19 mouse cellular contexts compared by ENCODE assay signal in genomic region chr9:29250813-29251212, GRCm38 (mm10).
DNase-seq lines count a peak whose midpoint lies in the region; ATAC-seq and TF ChIP-seq lines count a peak whose summit lies in the region.
"Had no signal": no experiment of that assay in that cellular context is flagged by ENCODE, and none has a peak within 500 bp of the region (broad histone marks: within the 10 kb centered on the region; RNA-seq: fewer than 3 reads in every experiment).

No protein-coding gene starts in this region.

- no peak overlapping the region for H3K27ac ChIP-seq in kidney, adult 2 months (ENCODE audit: insufficient read depth, low read depth, low read length)
- no peak overlapping the region for H3K27ac ChIP-seq in midbrain, postnatal 0 days (ENCODE audit: low read depth, low read length)
- H3K27ac ChIP-seq in midbrain, embryonic 11.5 days (ENCODE audit: low read depth, low read length), result no peak overlapping the region
- no peak overlapping the region for H3K27ac ChIP-seq in midbrain, embryonic 16.5 days (ENCODE audit: low read length)
- H3K27ac ChIP-seq: embryonic facial prominence, embryonic 12.5 days; hindbrain, embryonic 15.5 days; limb, embryonic 13.5 days had no signal

- H3K4me1 ChIP-seq in kidney, adult 2 months (ENCODE audit: control insufficient read depth, insufficient read depth, low read length), result no peaks in the 10 kb centered on the region
- H3K4me1 ChIP-seq in midbrain, postnatal 0 days (ENCODE audit: insufficient read depth, low read length), result no peaks in the 10 kb centered on the region
- H3K4me1 ChIP-seq in midbrain, embryonic 11.5 days (ENCODE audit: control insufficient read depth, insufficient read depth, low read length), result no peaks in the 10 kb centered on the region
- H3K4me1 ChIP-seq in midbrain, embryonic 16.5 days (ENCODE audit: control insufficient read depth, insufficient read depth, low read length), result peaks cover 5% of the 10 kb centered on the region
- H3K4me1 ChIP-seq: embryonic facial prominence, embryonic 12.5 days; limb, embryonic 13.5 days had no signal

- H3K4me3 ChIP-seq in kidney, adult 2 months (ENCODE audit: insufficient read depth, low read depth, low read length), result no peak overlapping the region
- H3K4me3 ChIP-seq in midbrain, postnatal 0 days (ENCODE audit: low read depth, low read length), result no peak overlapping the region
- no peak overlapping the region for H3K4me3 ChIP-seq in midbrain, embryonic 11.5 days (ENCODE audit: low read depth, low read length)
- H3K4me3 ChIP-seq in midbrain, embryonic 16.5 days (ENCODE audit: low read depth, low read length), result no peak overlapping the region
- H3K4me3 ChIP-seq: embryonic facial prominence, embryonic 12.5 days; hindbrain, embryonic 15.5 days; limb, embryonic 13.5 days had no signal

- TF ChIP-seq CTCF in kidney, adult 2 months (conservative IDR thresholded peaks at IDR 0.05; ENCODE audit: insufficient read depth, insufficient read length, low read depth, low read length), result 0 out of 2 replicates have a peak, but pooled peaks have one; percentile 5
- peak; percentile 44 for TF ChIP-seq CTCF in midbrain, postnatal 0 days (IDR thresholded peaks at IDR 0.05)

- no peak overlapping the region for H3K4me2 ChIP-seq in midbrain, postnatal 0 days (ENCODE audit: low read depth, low read length, poor library complexity, severe bottlenecking)
- H3K4me2 ChIP-seq in midbrain, embryonic 11.5 days, result no peak overlapping the region
- no peak overlapping the region for H3K4me2 ChIP-seq in midbrain, embryonic 16.5 days (ENCODE audit: low read length)
- H3K4me2 ChIP-seq: embryonic facial prominence, embryonic 12.5 days; hindbrain, embryonic 15.5 days; limb, embryonic 13.5 days had no signal

- WGBS in kidney, adult 2 months, result 72% methylated on average over 3 of the region's 3 CpGs
- 67% methylated on average over 3 of the region's 3 CpGs for WGBS in midbrain, postnatal 0 days
- 69% methylated on average over 3 of the region's 3 CpGs for WGBS in midbrain, embryonic 11.5 days
- WGBS in midbrain, embryonic 16.5 days, result 72% methylated on average over 3 of the region's 3 CpGs

- peak; percentile 21 for DNase-seq in embryo, embryonic 10 days (ENCODE audit: low spot score)
- no peak for DNase-seq in embryo, embryonic 9.5 days (ENCODE audit: extremely low spot score)
- DNase-seq in kidney, adult 2 months, result no peak
- DNase-seq in kidney, adult 11 months, result no peak
- no peak for DNase-seq in midbrain, postnatal 0 days (ENCODE audit: low spot score)
- no peak for DNase-seq in midbrain, embryonic 11.5 days (ENCODE audit: low spot score, missing footprints)
- DNase-seq in ovary, postnatal 36 days (ENCODE audit: low spot score), result no peak
- DNase-seq: adrenal gland, postnatal 25 days; cerebellum, postnatal 10 days; heart, adult 18-20 months; heart, postnatal 10 days; right cerebral cortex, adult 18-20 months; spleen, adult 18-20 months; thymus, postnatal 25 days had no signal

- no peaks in the 10 kb centered on the region for H3K9me3 ChIP-seq in midbrain, postnatal 0 days (ENCODE audit: low read length)
- H3K9me3 ChIP-seq in midbrain, embryonic 11.5 days (ENCODE audit: control insufficient read depth, low read length), result no peaks in the 10 kb centered on the region
- no peaks in the 10 kb centered on the region for H3K9me3 ChIP-seq in midbrain, embryonic 16.5 days (replicated peaks; ENCODE audit: control insufficient read depth, low read length, poor library complexity, severe bottlenecking)
- H3K9me3 ChIP-seq: embryonic facial prominence, embryonic 12.5 days; hindbrain, embryonic 15.5 days; limb, embryonic 13.5 days had no signal

- ATAC-seq in midbrain, postnatal 0 days (ENCODE audit: low FRiP score), result no peak
- ATAC-seq in midbrain, embryonic 11.5 days (ENCODE audit: low FRiP score), result no peak
- no peak for ATAC-seq in midbrain, embryonic 16.5 days

- no peaks in the 10 kb centered on the region for H3K36me3 ChIP-seq in kidney, adult 2 months (ENCODE audit: control insufficient read depth, insufficient read depth, low read length)
- no peaks in the 10 kb centered on the region for H3K36me3 ChIP-seq in midbrain, postnatal 0 days (ENCODE audit: insufficient read depth, low read length)
- no peaks in the 10 kb centered on the region for H3K36me3 ChIP-seq in midbrain, embryonic 11.5 days (ENCODE audit: control insufficient read depth, insufficient read depth, low read length)
- no peaks in the 10 kb centered on the region for H3K36me3 ChIP-seq in midbrain, embryonic 16.5 days (ENCODE audit: control insufficient read depth, insufficient read depth, low read length)
- H3K36me3 ChIP-seq: embryonic facial prominence, embryonic 12.5 days; hindbrain, embryonic 15.5 days; limb, embryonic 13.5 days had no signal

- no peak overlapping the region for H3K9ac ChIP-seq in midbrain, postnatal 0 days (replicated peaks; ENCODE audit: low read length, poor library complexity, severe bottlenecking)
- H3K9ac ChIP-seq in midbrain, embryonic 11.5 days (ENCODE audit: low read length), result no peak overlapping the region
- H3K9ac ChIP-seq in midbrain, embryonic 16.5 days (ENCODE audit: low read depth, low read length), result no peak overlapping the region
- H3K9ac ChIP-seq: embryonic facial prominence, embryonic 12.5 days; hindbrain, embryonic 15.5 days; limb, embryonic 13.5 days had no signal

- TF ChIP-seq POLR2A in kidney, adult 2 months (IDR thresholded peaks at IDR 0.05; ENCODE audit: low read depth, low read length), result no peak

- H3K27me3 ChIP-seq in kidney, adult 2 months (replicated peaks; ENCODE audit: control insufficient read depth, insufficient read depth, low read length), result no peaks in the 10 kb centered on the region
- H3K27me3 ChIP-seq in midbrain, postnatal 0 days (ENCODE audit: insufficient read depth, low read length), result no peaks in the 10 kb centered on the region
- H3K27me3 ChIP-seq in midbrain, embryonic 11.5 days (ENCODE audit: control insufficient read depth, insufficient read depth, low read length), result no peaks in the 10 kb centered on the region
- no peaks in the 10 kb centered on the region for H3K27me3 ChIP-seq in midbrain, embryonic 16.5 days (ENCODE audit: control insufficient read depth, insufficient read depth, low read depth, low read length)
- H3K27me3 ChIP-seq: CH12.LX; embryonic facial prominence, embryonic 12.5 days; hindbrain, embryonic 15.5 days; limb, embryonic 13.5 days had no signal
